Mouse (Mus musculus) kidney, adult 18-20 months (tissue): ENCODE measurements around the gene Nab2.
"Not testable (repeated sequence)": the region's sequence is repeated elsewhere in the genome, so short reads cannot be mapped to it uniquely, and the experiment has no call there.

ENCODE experiments used
- DNase-seq: peaks from one replicate; pipeline ENCODE4 v3.0.0; 2021

The Nab2 gene

GRCm38 (mm10) chr10:127671276-127671675, 2.9 kb upstream of the Nab2 start:
- peak; percentile 38 for DNase-seq

- no peak for DNase-seq
Observed at GRCm38 (mm10) chr10:127670185-127670584, 1.8 kb upstream of the Nab2 start.

GRCm38 (mm10) chr10:127669170-127669569, 802 bp upstream of the Nab2 start:
- DNase-seq = no peak

- peak; percentile 86 for DNase-seq
Observed at GRCm38 (mm10) chr10:127667269-127668092, 887 bp downstream of the Nab2 start.

DNA sequence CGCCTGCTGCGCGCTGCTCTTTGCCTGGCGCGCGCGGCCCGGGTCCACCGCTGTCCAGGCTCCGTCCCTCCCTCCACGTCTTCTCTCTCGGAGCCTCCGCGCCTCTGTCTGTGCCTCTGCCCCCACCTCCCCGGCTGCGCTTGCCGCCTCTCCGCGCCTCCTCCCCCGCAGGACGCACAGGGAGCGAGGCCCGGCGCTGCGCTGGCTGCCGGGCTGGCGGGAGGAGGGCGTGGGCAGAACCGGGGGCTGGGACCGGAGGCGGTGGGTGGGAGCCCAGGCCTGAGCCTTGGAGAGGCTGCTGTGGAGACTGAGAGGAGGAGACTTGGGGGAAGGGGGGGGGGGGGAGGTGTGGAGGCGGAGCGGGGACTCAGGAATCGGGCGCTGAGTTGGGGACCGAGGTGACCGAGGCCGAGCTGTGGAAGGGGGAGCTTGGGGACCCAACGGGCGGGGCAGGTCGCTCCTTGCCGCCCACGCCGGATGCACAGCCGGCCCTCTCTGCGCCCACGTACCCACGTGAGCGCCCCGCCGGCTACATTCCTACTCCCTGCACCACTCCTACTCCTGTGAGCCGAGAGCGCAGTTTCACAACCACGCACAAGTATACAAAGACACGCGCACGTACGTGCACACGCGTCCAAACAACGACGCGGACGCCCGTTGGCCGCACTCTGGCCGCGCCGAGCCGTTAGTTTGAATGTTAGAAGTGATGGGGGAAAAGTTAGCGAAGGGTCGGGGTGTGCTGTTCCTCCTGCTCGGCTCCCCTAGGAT, 1.7 kb downstream of the Nab2 start, which contains the start of gene Nemp1:
Gene Nemp1 (plus strand): TSS at position 401 of the 768 bp plus-strand sequence.
- DNase-seq = peak; percentile 83

DNA sequence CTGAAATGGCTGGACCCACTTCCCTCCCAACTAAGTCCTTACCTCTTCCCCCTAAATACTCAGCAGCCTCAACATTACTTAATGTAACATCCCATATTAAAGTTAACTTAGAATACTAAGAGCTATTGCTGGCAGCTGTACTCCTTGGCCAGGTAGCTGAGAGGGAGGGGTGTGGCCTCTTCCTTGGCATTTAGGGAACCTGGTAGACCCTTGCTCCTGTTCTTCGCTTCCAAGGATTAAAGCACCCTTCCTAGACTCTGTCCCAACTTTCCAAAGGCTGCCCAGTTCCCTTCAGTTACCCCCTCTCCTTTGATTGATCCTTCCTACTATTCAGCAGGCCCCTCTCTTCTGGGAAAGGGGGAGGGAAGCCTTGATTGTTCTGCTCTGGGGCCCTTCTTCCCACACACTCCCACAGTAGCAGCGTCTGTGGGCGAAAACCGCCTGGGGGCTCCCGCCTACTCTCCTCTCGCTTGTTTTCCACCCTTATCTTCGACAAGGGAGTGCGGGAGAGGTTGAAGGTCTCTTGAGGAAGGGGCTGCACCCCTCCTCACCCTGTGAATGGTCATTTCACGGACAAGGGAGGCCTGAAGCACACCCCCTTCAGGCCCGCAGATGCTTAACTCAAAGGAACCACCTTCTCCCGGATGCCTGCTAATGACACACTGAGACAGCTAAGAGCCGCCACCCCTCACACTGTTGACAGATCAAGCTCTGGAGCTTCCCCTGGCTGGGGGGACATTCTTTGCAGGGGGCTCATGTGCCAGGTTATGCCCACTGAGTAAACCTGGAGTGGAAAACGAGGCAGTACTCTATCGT, 2.8 kb downstream of the Nab2 start:
- peak; percentile 25 for DNase-seq

GRCm38 (mm10) chr10:127664891-127665290, 3.5 kb downstream of the Nab2 start:
- no peak for DNase-seq

- no peak for DNase-seq
Observed at GRCm38 (mm10) chr10:127664166-127664565, 4.2 kb downstream of the Nab2 start.

GRCm38 (mm10) chr10:127663590-127663989, 4.8 kb downstream of the Nab2 start:
- DNase-seq = peak; percentile 9

GRCm38 (mm10) chr10:127662666-127663253, 5.6 kb downstream of the Nab2 start:
- DNase-seq = peak; percentile 52

DNA sequence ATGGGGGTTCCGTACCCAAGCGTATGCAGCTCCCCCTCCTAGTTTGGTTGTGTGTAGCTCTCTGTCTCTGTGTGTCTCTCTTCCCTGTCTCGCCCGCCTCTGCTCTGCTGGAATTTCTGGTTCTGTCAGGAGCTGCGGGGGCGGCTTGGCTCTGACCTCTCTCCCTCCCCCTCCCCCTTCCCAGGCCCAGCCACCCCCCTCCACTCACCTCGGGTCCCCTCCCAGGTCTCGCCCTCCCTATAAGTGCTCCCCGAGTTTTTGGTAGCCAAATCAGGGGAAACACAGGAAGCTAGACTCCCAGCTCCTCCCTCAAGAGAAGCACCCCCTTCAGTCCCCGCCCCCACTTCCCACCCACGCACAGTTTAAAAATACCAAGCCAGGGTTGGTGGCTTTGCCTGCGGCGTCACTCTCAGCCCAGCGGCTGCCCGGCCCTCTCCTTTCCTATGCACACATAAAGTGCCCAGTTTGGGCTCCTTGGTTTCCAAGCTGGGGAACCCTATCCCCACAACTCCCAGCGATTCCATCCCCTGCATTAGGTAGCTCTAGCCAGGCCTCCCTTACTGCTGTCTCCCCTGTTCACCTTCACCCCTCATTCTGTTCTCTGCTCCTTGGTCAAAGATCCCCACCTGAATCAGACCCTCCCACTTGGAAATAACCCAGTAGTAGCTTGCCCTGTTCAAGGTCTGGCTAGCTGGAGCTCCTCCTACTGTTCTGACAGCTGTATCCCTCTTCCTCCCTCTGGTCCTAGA, 6.3 kb downstream of the Nab2 start:
- peak; percentile 78 for DNase-seq

DNA sequence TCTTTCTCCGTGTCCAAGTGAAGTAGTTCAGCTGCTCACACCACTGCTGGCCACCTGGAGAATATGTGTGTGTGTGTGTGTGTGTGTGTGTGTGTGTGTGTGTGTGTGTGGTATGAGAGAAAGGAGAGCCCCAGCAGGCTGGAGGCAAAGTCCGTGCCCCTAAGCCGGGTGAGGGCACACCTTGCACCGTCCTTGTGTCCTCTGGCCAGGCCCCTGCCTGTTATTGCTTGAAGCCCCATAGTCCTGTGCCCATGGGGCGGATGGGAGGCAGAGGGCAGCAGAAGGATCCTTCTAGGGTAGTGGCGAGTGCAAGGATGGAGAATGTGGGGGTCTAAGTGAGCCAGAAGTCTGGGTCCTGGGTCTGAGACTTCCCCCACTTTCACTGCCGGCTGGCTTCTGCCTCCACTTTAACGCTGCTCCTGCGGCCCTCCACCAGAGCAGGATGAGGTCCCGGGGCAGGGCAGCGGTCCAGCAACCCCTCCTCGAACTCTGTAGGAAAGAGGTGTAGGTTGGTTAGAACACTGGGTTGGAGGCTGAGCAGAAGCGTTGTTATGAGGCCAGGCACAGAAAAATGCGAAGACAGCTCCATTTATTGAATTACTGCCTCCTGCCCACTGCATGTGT, 7.0 kb downstream of the Nab2 start:
- DNase-seq = peak; percentile 42

GRCm38 (mm10) chr10:127659551-127659950, 8.8 kb downstream of the Nab2 start:
- DNase-seq = no peak

- DNase-seq = no peak
Observed at GRCm38 (mm10) chr10:127658076-127658475, 10.3 kb downstream of the Nab2 start.

GRCm38 (mm10) chr10:127657617-127658016, 10.8 kb downstream of the Nab2 start:
- not testable (repeated sequence) for DNase-seq

DNA sequence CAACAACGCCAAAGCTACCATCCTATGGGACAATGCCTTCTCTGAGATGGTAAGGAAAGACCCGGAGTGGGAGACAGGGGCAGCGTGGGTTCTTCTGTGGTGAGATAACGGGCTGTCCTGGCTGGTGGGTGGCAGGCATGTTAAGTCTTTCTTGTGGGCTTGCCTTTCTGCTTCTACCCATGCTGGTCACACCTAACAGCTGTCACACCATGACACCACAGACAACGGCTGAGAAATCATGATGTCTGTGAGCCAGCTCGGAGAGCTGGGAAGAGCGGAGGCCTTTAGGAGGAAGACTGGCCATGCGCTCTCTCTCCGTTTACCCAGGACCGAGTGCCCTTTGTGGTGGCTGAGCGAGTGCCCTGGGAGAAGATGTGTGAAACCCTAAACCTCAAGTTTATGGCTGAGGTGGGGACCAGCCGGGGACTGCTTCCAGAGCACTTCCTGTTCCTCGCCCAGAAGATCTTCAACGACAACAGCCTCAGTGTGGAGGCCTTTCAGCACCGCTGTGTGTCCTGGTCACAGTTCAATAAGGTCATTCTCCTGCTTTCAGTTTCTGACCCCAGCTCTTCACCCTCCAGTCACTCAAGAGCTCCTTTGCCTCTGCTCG, 13.3 kb downstream of the Nab2 start:
- no peak for DNase-seq

DNA sequence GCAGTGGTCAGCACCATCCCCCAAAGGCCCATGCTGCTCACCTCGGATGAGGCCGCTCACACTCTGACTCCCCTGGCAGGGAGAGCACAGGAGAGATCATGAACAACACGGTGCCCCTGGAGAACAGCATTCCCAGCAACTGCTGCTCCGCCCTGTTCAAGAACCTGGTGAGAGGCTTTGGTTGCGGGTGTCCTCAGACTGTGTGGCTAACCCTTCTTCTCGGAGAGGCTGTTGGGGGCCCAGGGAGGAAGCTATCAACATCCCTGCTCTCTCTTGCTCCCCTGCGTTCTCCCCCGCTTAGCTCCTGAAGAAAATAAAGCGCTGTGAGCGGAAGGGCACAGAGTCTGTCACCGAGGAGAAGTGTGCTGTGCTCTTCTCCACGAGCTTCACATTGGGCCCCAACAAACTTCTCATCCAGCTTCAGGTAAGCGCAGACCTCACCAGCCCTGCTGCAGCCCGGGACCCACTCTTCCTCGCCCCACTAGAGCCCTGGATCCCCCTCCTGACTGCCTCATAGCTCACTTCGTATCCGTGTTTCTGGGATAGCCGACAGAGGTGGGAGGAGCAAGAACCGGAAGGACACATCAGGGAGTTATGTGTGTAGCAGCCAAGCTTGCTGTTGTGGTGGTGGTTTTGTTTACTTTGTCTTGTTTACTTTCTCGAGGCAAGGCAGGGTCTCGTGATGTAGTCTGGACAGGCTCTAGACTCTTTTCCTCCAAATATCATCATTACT, 15.3 kb downstream of the Nab2 start:
- no peak for DNase-seq

DNA sequence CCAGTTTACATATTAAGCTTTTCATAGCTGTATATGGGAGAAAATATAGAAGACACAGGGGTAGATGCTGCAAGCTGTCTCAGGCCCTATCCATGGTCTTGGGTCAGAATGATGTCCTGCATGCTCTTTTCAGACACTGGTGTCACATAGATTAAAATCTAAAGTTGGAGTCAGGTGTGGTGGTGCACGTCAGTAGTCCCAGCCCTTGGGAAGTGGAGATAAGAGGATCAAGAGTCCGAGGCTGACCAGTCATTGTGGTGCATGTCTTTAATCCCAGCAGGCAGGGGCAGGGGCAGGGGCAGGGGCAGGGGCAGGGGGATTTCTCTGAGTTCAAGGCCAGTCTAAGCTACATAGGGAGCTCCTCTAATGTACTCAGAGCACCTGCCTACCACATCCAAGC, 22.6 kb downstream of the Nab2 start:
- no peak for DNase-seq

GRCm38 (mm10) chr10:127643553-127644238, 24.7 kb downstream of the Nab2 start:
- peak; percentile 89 for DNase-seq
